Mouse (Mus musculus): ENCODE results near the gene Slc25a22. TPM values are rescaled to one million over a fixed set of nuclear protein-coding genes. Genes with fewer than 3 reads are reported as not detected.
A peak's percentile ranks its signal among the peaks of the same experiment; 100 is the strongest.

Gene Slc25a22
- polyA plus RNA-seq, 1 experiment from 2014 or later, result 30.9 TPM

- Histone ChIP-seq H3K36me3 (peaks cover 34% of the 10 kb centered on the region), H3K9ac (no peak overlapping the region), H3K4me3 (replicated peaks) (no peak overlapping the region), H3K4me2 (replicated peaks) (no peak overlapping the region), H3K4me1 (peaks cover 57% of the 10 kb centered on the region), H3K27me3 (no peaks in the 10 kb centered on the region), H3K27ac (replicated peaks) (no peak overlapping the region), H3K9me3 (replicated peaks) (no peaks in the 10 kb centered on the region)
- ATAC-seq (ENCODE audit: insufficient number of reproducible peaks, low FRiP score, low TSS enrichment, low read depth), result no peak
- 79% methylated on average over 6 of the region's 6 CpGs for WGBS
Observed at GRCm38 (mm10) chr7:141432741-141433516, 4.8 kb downstream of the Slc25a22 start.

GRCm38 (mm10) chr7:141432186-141432611 lies 5.5 kb downstream of the Slc25a22 start:
- Histone ChIP-seq H3K4me2 (replicated peaks) (no peak overlapping the region), H3K9ac (no peak overlapping the region), H3K36me3 (peaks cover 34% of the 10 kb centered on the region), H3K9me3 (replicated peaks) (no peaks in the 10 kb centered on the region), H3K4me1 (peaks cover 52% of the 10 kb centered on the region), H3K27ac (replicated peaks) (no peak overlapping the region), H3K27me3 (no peaks in the 10 kb centered on the region), H3K4me3 (replicated peaks) (no peak overlapping the region)
- no peak for ATAC-seq (ENCODE audit: insufficient number of reproducible peaks, low FRiP score, low TSS enrichment, low read depth)
- 84% methylated on average over 8 of the region's 8 CpGs for WGBS

- no peak for ATAC-seq (ENCODE audit: insufficient number of reproducible peaks, low FRiP score, low TSS enrichment, low read depth)
Observed at GRCm38 (mm10) chr7:141431434-141432185, 6.1 kb downstream of the Slc25a22 start.

DNA sequence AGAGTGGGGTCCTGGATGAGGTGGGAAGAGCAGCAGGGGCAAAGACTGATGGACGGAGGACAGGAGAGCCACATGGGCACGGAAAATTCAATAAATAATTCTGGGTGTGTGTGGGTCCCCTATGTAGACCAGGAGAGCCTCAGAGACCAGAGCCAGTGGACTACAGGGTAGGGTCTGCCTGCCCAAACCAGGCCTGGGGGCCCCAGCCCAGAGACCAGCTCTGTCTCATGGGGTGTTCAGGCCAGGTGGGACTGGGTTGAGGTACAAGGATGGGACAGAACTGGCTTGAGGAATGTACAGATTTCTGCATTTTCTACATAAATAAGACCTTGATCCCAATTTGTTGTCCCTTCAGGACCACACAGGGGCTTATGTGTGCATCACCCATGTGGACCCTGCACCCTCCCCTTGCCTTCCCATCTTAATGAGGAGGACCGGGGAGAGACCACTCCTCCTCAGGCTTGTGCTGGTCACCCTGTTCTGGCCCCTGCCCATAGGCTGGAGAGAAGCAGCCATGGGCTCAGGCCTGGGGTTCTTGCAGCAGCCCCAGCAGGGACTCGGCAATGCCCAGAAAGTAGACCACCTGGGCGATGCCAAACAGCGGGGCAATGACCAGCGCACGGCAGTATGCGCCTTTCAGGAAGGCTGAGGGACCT lies 7.0 kb downstream of the Slc25a22 start:
- 96% methylated on average over 9 of the region's 9 CpGs for WGBS
- no peak overlapping the region for H3K27ac ChIP-seq (replicated peaks)

More at GRCm38 (mm10) chr7:141431434-141432185, 6.1 kb downstream of the Slc25a22 start:
- no peaks in the 10 kb centered on the region for H3K9me3 ChIP-seq (replicated peaks)
- H3K4me3 ChIP-seq (replicated peaks), result no peak overlapping the region
- no peak overlapping the region for H3K9ac ChIP-seq
- H3K4me2 ChIP-seq (replicated peaks), result no peak overlapping the region
- H3K27ac ChIP-seq (replicated peaks), result no peak overlapping the region
- peaks cover 46% of the 10 kb centered on the region for H3K4me1 ChIP-seq
- 93% methylated on average over 19 of the region's 19 CpGs for WGBS
- H3K27me3 ChIP-seq, result no peaks in the 10 kb centered on the region
- H3K36me3 ChIP-seq, result peaks cover 34% of the 10 kb centered on the region

DNA sequence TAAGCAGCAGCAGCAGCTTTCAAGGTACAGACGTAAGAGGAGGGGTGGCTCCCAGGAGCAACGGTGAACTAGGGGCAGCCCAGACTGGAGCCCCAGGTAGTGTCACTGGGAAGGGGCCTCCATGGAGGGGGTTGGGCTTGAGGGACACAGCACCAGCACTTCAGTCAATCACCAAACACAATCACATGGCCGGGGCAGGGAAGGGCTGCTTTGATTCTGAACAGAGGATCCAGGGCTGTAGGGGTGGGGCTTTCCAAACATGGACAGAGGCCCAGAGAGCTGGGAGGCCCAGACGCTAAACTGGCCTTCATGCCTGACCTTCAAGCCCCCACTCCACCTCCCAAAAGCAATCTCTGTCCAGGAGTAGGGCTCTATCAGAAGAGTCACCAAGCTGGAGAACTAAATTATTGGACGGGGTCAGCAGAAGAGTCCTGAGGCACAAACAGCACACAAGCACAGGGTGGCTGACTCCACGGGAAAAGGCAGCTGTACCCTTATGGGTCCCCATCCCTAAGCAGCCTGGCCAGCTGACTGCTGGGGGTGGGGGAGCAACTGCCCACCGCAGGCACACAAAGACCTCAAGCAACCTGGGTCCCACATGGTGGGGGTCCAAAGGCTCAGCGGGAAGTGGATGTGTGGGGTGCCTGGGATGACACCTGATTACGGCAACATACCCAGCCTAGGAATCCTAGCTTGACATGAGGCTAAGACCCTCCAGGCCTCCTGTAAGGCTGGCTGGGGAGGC lies 7.7 kb downstream of the Slc25a22 start:
- Histone ChIP-seq H3K4me3 (replicated peaks) (no peak overlapping the region), H3K9me3 (replicated peaks) (no peaks in the 10 kb centered on the region), H3K27me3 (no peaks in the 10 kb centered on the region), H3K4me1 (peaks cover 34% of the 10 kb centered on the region), H3K4me2 (replicated peaks) (no peak overlapping the region), H3K27ac (replicated peaks) (no peak overlapping the region), H3K9ac (no peak overlapping the region), H3K36me3 (peaks cover 34% of the 10 kb centered on the region)
- ATAC-seq (ENCODE audit: insufficient number of reproducible peaks, low FRiP score, low TSS enrichment, low read depth), result no peak
- WGBS, result 63% methylated on average over 9 of the region's 9 CpGs

More for the DNA sequence above, 7.0 kb downstream of the Slc25a22 start:
- Histone ChIP-seq H3K4me3 (replicated peaks) (no peak overlapping the region), H3K9me3 (replicated peaks) (no peaks in the 10 kb centered on the region), H3K4me2 (replicated peaks) (no peak overlapping the region), H3K9ac (no peak overlapping the region), H3K4me1 (peaks cover 40% of the 10 kb centered on the region), H3K27me3 (no peaks in the 10 kb centered on the region), H3K36me3 (peaks cover 34% of the 10 kb centered on the region)
- ATAC-seq (ENCODE audit: insufficient number of reproducible peaks, low FRiP score, low TSS enrichment, low read depth), result no peak

DNA sequence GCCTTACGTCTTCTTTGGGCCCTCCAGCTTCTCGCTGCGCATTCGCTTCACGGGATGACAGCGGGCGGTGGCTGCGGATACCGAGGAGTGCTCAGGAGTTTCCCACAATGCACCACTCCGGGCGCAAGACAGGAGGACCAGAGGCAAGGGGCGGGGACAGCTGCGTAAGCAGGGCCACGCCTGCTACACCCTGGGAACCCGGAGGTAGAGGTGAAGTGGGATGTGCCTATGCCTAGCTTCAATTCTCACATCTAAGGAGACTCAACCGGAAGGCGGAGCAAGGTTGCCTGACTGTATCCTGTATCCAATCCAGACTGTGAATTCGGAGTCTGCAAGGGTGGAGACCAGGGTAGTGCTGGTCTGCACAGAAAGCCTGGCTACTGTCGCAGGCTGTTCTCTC lies 8.4 kb downstream of the Slc25a22 start, which contains the start of gene Cend1:
Gene Cend1, minus strand, starts transcription at position 182 of the 400 bp plus-strand sequence.
- Histone ChIP-seq H3K4me3 (replicated peaks) (peak within 1 kb of the TSS; percentile 19; the same call in 1 of the 2 replicates), H3K9me3 (replicated peaks) (no peaks in the 10 kb centered on the region), H3K9ac (no peak within 1 kb of the TSS; the same call in 1 of the 2 replicates), H3K4me2 (replicated peaks) (peak within 1 kb of the TSS; percentile 40), H3K27me3 (no peaks in the 10 kb centered on the region), H3K36me3 (peaks cover 34% of the 10 kb centered on the region), H3K4me1 (peaks cover 26% of the 10 kb centered on the region), H3K27ac (replicated peaks) (no peak within 1 kb of the TSS)
- ATAC-seq (ENCODE audit: insufficient number of reproducible peaks, low FRiP score, low TSS enrichment, low read depth), result no peak
- WGBS, result 6% methylated on average over 19 of the region's 19 CpGs

DNA sequence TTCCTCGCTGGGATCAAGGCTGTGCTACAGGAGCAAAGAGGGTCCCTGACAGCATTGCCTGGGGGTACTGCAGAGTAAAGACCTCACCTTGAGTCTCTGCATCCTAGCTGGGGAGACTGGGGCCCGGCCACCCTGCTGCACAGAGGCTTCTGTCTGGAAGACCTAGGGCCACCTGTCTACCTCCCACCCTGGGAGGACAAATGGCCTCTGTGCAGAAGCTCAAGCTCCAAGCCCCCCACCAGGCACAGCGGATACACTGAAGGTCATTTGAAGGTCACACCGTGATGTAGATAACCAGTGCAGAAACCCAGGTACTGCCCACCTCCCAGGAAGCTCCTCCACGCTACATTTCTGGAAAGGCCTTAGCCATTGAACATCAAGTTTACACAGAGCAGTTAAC lies 9.0 kb downstream of the Slc25a22 start:
- peaks cover 20% of the 10 kb centered on the region for H3K4me1 ChIP-seq
- H3K9me3 ChIP-seq (replicated peaks), result no peaks in the 10 kb centered on the region
- no peak overlapping the region for H3K9ac ChIP-seq
- no peak overlapping the region for H3K27ac ChIP-seq (replicated peaks)
- H3K27me3 ChIP-seq, result no peaks in the 10 kb centered on the region
- ATAC-seq (ENCODE audit: insufficient number of reproducible peaks, low FRiP score, low TSS enrichment, low read depth), result no peak
- peaks cover 34% of the 10 kb centered on the region for H3K36me3 ChIP-seq
- H3K4me2 ChIP-seq (replicated peaks), result peak overlapping the region; percentile 40; the same call in 1 of the 2 replicates
- H3K4me3 ChIP-seq (replicated peaks), result peak overlapping the region; percentile 19; the same call in 1 of the 2 replicates
- 50% methylated on average over 5 of the region's 5 CpGs for WGBS

- ATAC-seq (ENCODE audit: insufficient number of reproducible peaks, low FRiP score, low TSS enrichment, low read depth), result no peak
- H3K9me3 ChIP-seq (replicated peaks), result no peaks in the 10 kb centered on the region
- no peak overlapping the region for H3K4me3 ChIP-seq (replicated peaks)
- no peak overlapping the region for H3K4me2 ChIP-seq (replicated peaks)
- no peak overlapping the region for H3K27ac ChIP-seq (replicated peaks)
- 76% methylated on average over 12 of the region's 12 CpGs for WGBS
- H3K4me1 ChIP-seq, result peaks cover 16% of the 10 kb centered on the region
- H3K36me3 ChIP-seq, result peaks cover 19% of the 10 kb centered on the region
- no peak overlapping the region for H3K9ac ChIP-seq
- no peaks in the 10 kb centered on the region for H3K27me3 ChIP-seq
Observed at GRCm38 (mm10) chr7:141426948-141427730, 10.6 kb downstream of the Slc25a22 start.

GRCm38 (mm10) chr7:141423811-141424210 lies 13.9 kb downstream of the Slc25a22 start:
- H3K9ac ChIP-seq, result no peak overlapping the region
- no peak for ATAC-seq (ENCODE audit: insufficient number of reproducible peaks, low FRiP score, low TSS enrichment, low read depth)
- no peak overlapping the region for H3K4me2 ChIP-seq (replicated peaks)
- WGBS, result 60% methylated on average over 4 of the region's 4 CpGs
- no peaks in the 10 kb centered on the region for H3K9me3 ChIP-seq (replicated peaks)
- peaks cover 2% of the 10 kb centered on the region; the same call in 1 of the 2 replicates for H3K4me1 ChIP-seq
- H3K36me3 ChIP-seq, result no peaks in the 10 kb centered on the region
- H3K27me3 ChIP-seq, result no peaks in the 10 kb centered on the region
- no peak overlapping the region for H3K4me3 ChIP-seq (replicated peaks)
- no peak overlapping the region for H3K27ac ChIP-seq (replicated peaks)

DNA sequence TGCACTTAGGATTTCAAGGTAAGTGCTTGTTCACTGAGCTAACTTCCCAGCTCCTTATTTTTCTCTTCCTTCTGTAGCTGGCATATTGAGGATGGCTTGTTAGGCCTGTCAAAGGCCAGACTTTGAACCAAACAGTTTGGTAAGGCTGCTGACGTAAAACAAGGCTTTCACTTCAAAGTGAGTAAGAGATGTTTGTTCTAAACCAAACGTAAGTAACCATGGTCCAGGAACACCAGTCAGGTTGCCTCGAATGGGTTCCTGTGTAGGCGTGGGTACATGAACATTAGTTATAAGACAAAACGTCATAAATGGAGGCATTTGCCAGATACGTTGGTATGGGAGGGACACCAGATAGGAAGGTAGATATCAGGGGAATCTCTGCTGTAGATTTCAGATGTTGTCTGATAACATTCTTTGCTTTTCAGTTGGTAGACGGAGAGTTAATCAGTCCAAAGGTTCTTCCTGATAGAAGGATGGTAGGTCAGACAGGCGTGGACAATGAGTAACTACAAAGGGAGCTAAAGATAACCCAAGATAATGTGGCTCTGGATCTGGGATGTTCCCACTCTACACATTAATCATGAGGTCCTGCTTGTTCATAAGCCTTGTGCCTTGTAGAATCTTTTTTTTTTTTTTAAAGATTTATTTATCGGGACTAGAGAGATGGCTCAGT lies 17.5 kb downstream of the Slc25a22 start:
- H3K4me2 ChIP-seq (replicated peaks), result no peak overlapping the region
- no peaks in the 10 kb centered on the region for H3K9me3 ChIP-seq (replicated peaks)
- H3K4me3 ChIP-seq (replicated peaks), result no peak overlapping the region
- H3K9ac ChIP-seq, result no peak overlapping the region
- no peaks in the 10 kb centered on the region for H3K27me3 ChIP-seq
- no peak for ATAC-seq (ENCODE audit: insufficient number of reproducible peaks, low FRiP score, low TSS enrichment, low read depth)
- 76% methylated on average over 9 of the region's 9 CpGs for WGBS
- H3K27ac ChIP-seq (replicated peaks), result no peak overlapping the region
- no peaks in the 10 kb centered on the region for H3K36me3 ChIP-seq
- H3K4me1 ChIP-seq, result no peaks in the 10 kb centered on the region

All from embryonic facial prominence, embryonic 15.5 days (tissue).